Mouse (Mus musculus): ENCODE results near the gene Cracr2b.

DNA sequence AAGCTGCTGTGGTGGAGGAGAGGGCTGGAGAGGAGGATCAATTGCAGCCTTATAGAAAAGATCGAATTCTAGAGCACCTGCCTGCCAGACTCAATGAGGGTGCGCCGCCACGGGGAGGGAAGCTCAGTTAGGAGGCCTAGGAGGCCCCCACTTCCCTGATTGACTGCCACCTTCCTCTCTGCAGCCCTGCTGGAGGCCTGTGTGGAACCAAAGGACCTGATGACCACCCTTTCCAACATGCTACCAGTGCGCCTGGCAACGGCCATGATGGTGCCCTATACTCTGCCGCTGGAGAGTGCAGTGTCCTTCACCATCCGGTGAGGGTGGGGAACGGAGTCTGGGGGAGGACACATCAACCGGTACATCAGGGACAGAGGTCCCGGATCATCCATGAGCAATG, 2.2 kb upstream of the Cracr2b start:
- TF ChIP-seq NRF1 (IDR thresholded peaks at IDR 0.05; ENCODE audit: low read depth, low read length): no peak
- TF ChIP-seq HCFC1 (IDR thresholded peaks at IDR 0.05; ENCODE audit: low read depth, low read length): no peak
